Mouse (Mus musculus): ENCODE results near the gene Ipo4. TPM values are rescaled to one million over a fixed set of nuclear protein-coding genes. Genes with fewer than 3 reads are reported as not detected.

The Ipo4 gene
- polyA plus RNA-seq, 1 experiment from 2014 or later = 25.9 TPM

GRCm38 (mm10) chr14:55576376-55576775 is 59.4 kb downstream of the Ipo4 start:
- 46% methylated on average over 16 of the region's 16 CpGs for WGBS
- Histone ChIP-seq H3K9me3 (ENCODE audit: low read length) (no peaks in the 10 kb centered on the region), H3K36me3 (ENCODE audit: insufficient read depth, low read length) (peaks cover 12% of the 10 kb centered on the region; the same call in 1 of the 2 replicates), H3K4me2 (replicated peaks; ENCODE audit: low read depth, low read length) (no peak overlapping the region), H3K27me3 (replicated peaks; ENCODE audit: insufficient read depth, low read length) (no peaks in the 10 kb centered on the region), H3K27ac (ENCODE audit: low read length) (peak overlapping the region; percentile 59; the same call in 1 of the 2 replicates), H3K4me1 (ENCODE audit: insufficient read depth, low read depth, low read length) (peaks cover 3% of the 10 kb centered on the region; the same call in 1 of the 2 replicates), H3K9ac (replicated peaks; ENCODE audit: low read depth) (no peak overlapping the region; the same call in 1 of the 2 replicates), H3K4me3 (ENCODE audit: low read depth, low read length) (no peak overlapping the region)
- peak; percentile 55 for DNase-seq (ENCODE audit: low spot score)
- TF ChIP-seq EP300 (IDR thresholded peaks at IDR 0.05) (no peak), CTCF (IDR thresholded peaks at IDR 0.05) (no peak)
- peak; percentile 11; the same call in 1 of the 2 replicates for ATAC-seq

GRCm38 (mm10) chr14:55575711-55576110 is 60.0 kb downstream of the Ipo4 start:
- H3K4me3 ChIP-seq (ENCODE audit: low read depth, low read length) = no peak overlapping the region
- H3K27ac ChIP-seq (ENCODE audit: low read length) = peak overlapping the region; percentile 69
- WGBS = 65% methylated on average over 12 of the region's 13 CpGs
- DNase-seq (ENCODE audit: low spot score) = no peak
- H3K9me3 ChIP-seq (ENCODE audit: low read length) = no peaks in the 10 kb centered on the region
- TF ChIP-seq EP300 (IDR thresholded peaks at IDR 0.05) (no peak), CTCF (IDR thresholded peaks at IDR 0.05) (no peak)
- H3K4me2 ChIP-seq (replicated peaks; ENCODE audit: low read depth, low read length) = no peak overlapping the region
- no peak overlapping the region for H3K9ac ChIP-seq (replicated peaks; ENCODE audit: low read depth)
- no peak for ATAC-seq
- H3K27me3 ChIP-seq (replicated peaks; ENCODE audit: insufficient read depth, low read length) = no peaks in the 10 kb centered on the region
- H3K36me3 ChIP-seq (ENCODE audit: insufficient read depth, low read length) = 0 out of 2 replicates have a peak, but pooled peaks cover 8% of the 10 kb centered on the region
- peaks cover 3% of the 10 kb centered on the region; the same call in 1 of the 2 replicates for H3K4me1 ChIP-seq (ENCODE audit: insufficient read depth, low read depth, low read length)

Other genes starting within 250 kb of the Ipo4 start
- gene Dhrs4, start 157.2 kb downstream of the Ipo4 start, polyA plus RNA-seq (2015; fragmentation: Nextera tagmentation; extraction: Ambion mirVana) = 54.8 and 57.5 TPM in 2 replicates
- gene Carmil3, start 145.3 kb downstream of the Ipo4 start, polyA plus RNA-seq (2015; fragmentation: Nextera tagmentation; extraction: Ambion mirVana) = 0.23 and 0.42 TPM in 2 replicates
- gene Cpne6, start 125.5 kb downstream of the Ipo4 start, polyA plus RNA-seq (2015; fragmentation: Nextera tagmentation; extraction: Ambion mirVana) = not detected in 2 replicates
- gene Nrl, start 111.0 kb downstream of the Ipo4 start, polyA plus RNA-seq (2015; fragmentation: Nextera tagmentation; extraction: Ambion mirVana) = not detected in 2 replicates
- 37.4 and 37.6 TPM in 2 replicates for gene Pck2, start 95.7 kb downstream of the Ipo4 start, polyA plus RNA-seq (2015; fragmentation: Nextera tagmentation; extraction: Ambion mirVana)
- gene Dcaf11, start 76.0 kb downstream of the Ipo4 start, polyA plus RNA-seq (2015; fragmentation: Nextera tagmentation; extraction: Ambion mirVana) = 93.4 and 95.3 TPM in 2 replicates
- gene A730061H03Rik, start 75.6 kb downstream of the Ipo4 start, polyA plus RNA-seq (2015; fragmentation: Nextera tagmentation; extraction: Ambion mirVana) = 1.8 and 2.3 TPM in 2 replicates
- 1.3 and 1.5 TPM in 2 replicates for gene Fitm1, start 60.3 kb downstream of the Ipo4 start, polyA plus RNA-seq (2015; fragmentation: Nextera tagmentation; extraction: Ambion mirVana)
- 215 and 219 TPM in 2 replicates for gene Psme1, start 57.8 kb downstream of the Ipo4 start, polyA plus RNA-seq (2015; fragmentation: Nextera tagmentation; extraction: Ambion mirVana)
- gene Emc9, start 50.7 kb downstream of the Ipo4 start, polyA plus RNA-seq (2015; fragmentation: Nextera tagmentation; extraction: Ambion mirVana) = 18.3 and 18.9 TPM in 2 replicates
- gene Psme2, start 44.8 kb downstream of the Ipo4 start, polyA plus RNA-seq (2015; fragmentation: Nextera tagmentation; extraction: Ambion mirVana) = 308 and 312 TPM in 2 replicates
- 17.4 and 24.1 TPM in 2 replicates for gene Rnf31, start 44.2 kb downstream of the Ipo4 start, polyA plus RNA-seq (2015; fragmentation: Nextera tagmentation; extraction: Ambion mirVana)
- gene Irf9, start 32.4 kb downstream of the Ipo4 start, polyA plus RNA-seq (2015; fragmentation: Nextera tagmentation; extraction: Ambion mirVana) = 26.2 and 29.5 TPM in 2 replicates
- gene Rec8, start 17.9 kb downstream of the Ipo4 start, polyA plus RNA-seq (2015; fragmentation: Nextera tagmentation; extraction: Ambion mirVana) = 4.4 and 4.7 TPM in 2 replicates
- gene Gm49378, start 1.9 kb upstream of the Ipo4 start, polyA plus RNA-seq (2015; fragmentation: Nextera tagmentation; extraction: Ambion mirVana) = 1.2 and 2.0 TPM in 2 replicates
- gene Tm9sf1, start 7.8 kb upstream of the Ipo4 start, polyA plus RNA-seq (2015; fragmentation: Nextera tagmentation; extraction: Ambion mirVana) = 84.3 and 91.1 TPM in 2 replicates
- 0.58 and 0.61 TPM in 2 replicates for gene Tssk4, start 14.2 kb upstream of the Ipo4 start, polyA plus RNA-seq (2015; fragmentation: Nextera tagmentation; extraction: Ambion mirVana)
- gene Mdp1, start 24.6 kb upstream of the Ipo4 start, polyA plus RNA-seq (2015; fragmentation: Nextera tagmentation; extraction: Ambion mirVana) = 46.2 and 47.6 TPM in 2 replicates
- 34.0 and 38.6 TPM in 2 replicates for gene Gmpr2, start 36.0 kb upstream of the Ipo4 start, polyA plus RNA-seq (2015; fragmentation: Nextera tagmentation; extraction: Ambion mirVana)
- 369 and 396 TPM in 2 replicates for gene Nedd8, start 36.2 kb upstream of the Ipo4 start, polyA plus RNA-seq (2015; fragmentation: Nextera tagmentation; extraction: Ambion mirVana)
- gene Tinf2, start 45.9 kb upstream of the Ipo4 start, polyA plus RNA-seq (2015; fragmentation: Nextera tagmentation; extraction: Ambion mirVana) = 18.8 and 19.9 TPM in 2 replicates
- gene Tgm1, start 78.0 kb upstream of the Ipo4 start, polyA plus RNA-seq (2015; fragmentation: Nextera tagmentation; extraction: Ambion mirVana) = 14.2 and 20.6 TPM in 2 replicates
- gene Rabggta, start 86.3 kb upstream of the Ipo4 start, polyA plus RNA-seq (2015; fragmentation: Nextera tagmentation; extraction: Ambion mirVana) = 31.4 and 32.5 TPM in 2 replicates
- 74.1 and 83.5 TPM in 2 replicates for gene Dhrs1, start 109.7 kb upstream of the Ipo4 start, polyA plus RNA-seq (2015; fragmentation: Nextera tagmentation; extraction: Ambion mirVana)
- 16.2 and 19.5 TPM in 2 replicates for gene Nop9, start 109.7 kb upstream of the Ipo4 start, polyA plus RNA-seq (2015; fragmentation: Nextera tagmentation; extraction: Ambion mirVana)
- gene Cideb, start 122.5 kb upstream of the Ipo4 start, polyA plus RNA-seq (2015; fragmentation: Nextera tagmentation; extraction: Ambion mirVana) = 0.65 and 1.3 TPM in 2 replicates
- 0.77 and 0.97 TPM in 2 replicates for gene Ltb4r2, start 125.5 kb upstream of the Ipo4 start, polyA plus RNA-seq (2015; fragmentation: Nextera tagmentation; extraction: Ambion mirVana)
- 4.1 and 4.6 TPM in 2 replicates for gene Ltb4r1, start 130.0 kb upstream of the Ipo4 start, polyA plus RNA-seq (2015; fragmentation: Nextera tagmentation; extraction: Ambion mirVana)
- gene Adcy4, start 148.1 kb upstream of the Ipo4 start, polyA plus RNA-seq (2015; fragmentation: Nextera tagmentation; extraction: Ambion mirVana) = 29.3 and 33.3 TPM in 2 replicates
- 16.2 and 24.2 TPM in 2 replicates for gene Ripk3, start 152.9 kb upstream of the Ipo4 start, polyA plus RNA-seq (2015; fragmentation: Nextera tagmentation; extraction: Ambion mirVana)
- gene Nfatc4, start 187.2 kb upstream of the Ipo4 start, polyA plus RNA-seq (2015; fragmentation: Nextera tagmentation; extraction: Ambion mirVana) = 17.1 and 18.1 TPM in 2 replicates
- 4.2 and 4.7 TPM in 2 replicates for gene Nynrin, start 218.1 kb upstream of the Ipo4 start, polyA plus RNA-seq (2015; fragmentation: Nextera tagmentation; extraction: Ambion mirVana)
- gene Cbln3, start 248.4 kb upstream of the Ipo4 start, polyA plus RNA-seq (2015; fragmentation: Nextera tagmentation; extraction: Ambion mirVana) = 0.26 and 0.44 TPM in 2 replicates
- 10.1 and 11.7 TPM in 2 replicates for gene Khnyn, start 249.0 kb upstream of the Ipo4 start, polyA plus RNA-seq (2015; fragmentation: Nextera tagmentation; extraction: Ambion mirVana)